Mouse (Mus musculus): ENCODE data around the gene Sept3.

The Sept3 gene

GRCm38 (mm10) chr15:82272295-82272694 lies 2.4 kb upstream of the Sept3 start:
- peak; percentile 56 to 60 for DNase-seq

GRCm38 (mm10) chr15:82274927-82275901 lies 521 bp downstream of the Sept3 start:
- peak; percentile 90 to 93 for DNase-seq

- peak; percentile 87 to 92 for DNase-seq
These were observed 2.9 kb downstream of the Sept3 start for GRCm38 (mm10) chr15:82277591-82277990.

GRCm38 (mm10) chr15:82280638-82281037 lies 5.9 kb downstream of the Sept3 start:
- no peak for DNase-seq

GRCm38 (mm10) chr15:82286157-82286556 lies 11.5 kb downstream of the Sept3 start:
- no peak for DNase-seq

GRCm38 (mm10) chr15:82290252-82290651 lies 15.6 kb downstream of the Sept3 start:
- no peak for DNase-seq

- no peak for DNase-seq
These were observed 18.2 kb downstream of the Sept3 start for GRCm38 (mm10) chr15:82292851-82293250.

GRCm38 (mm10) chr15:82293271-82293711 lies 18.6 kb downstream of the Sept3 start:
- no peak for DNase-seq

GRCm38 (mm10) chr15:82294059-82294458 lies 19.4 kb downstream of the Sept3 start:
- no peak for DNase-seq

- no peak for DNase-seq
These were observed 24.3 kb downstream of the Sept3 start, which contains the start of gene Wbp2nl for GRCm38 (mm10) chr15:82298764-82299561. Wbp2nl (plus strand) TSS chr15:82298954.

GRCm38 (mm10) chr15:82307107-82307506 lies 32.4 kb downstream of the Sept3 start:
- DNase-seq = no peak

GRCm38 (mm10) chr15:82308416-82308815 lies 33.7 kb downstream of the Sept3 start:
- DNase-seq = no peak

GRCm38 (mm10) chr15:82317839-82318238 lies 43.1 kb downstream of the Sept3 start:
- DNase-seq = no peak

GRCm38 (mm10) chr15:82319613-82320012 lies 44.9 kb downstream of the Sept3 start:
- peak in 1 of 2 experiments; percentile 30 for DNase-seq

GRCm38 (mm10) chr15:82322195-82322594 lies 47.5 kb downstream of the Sept3 start:
- DNase-seq = no peak

GRCm38 (mm10) chr15:82325382-82325781 lies 50.7 kb downstream of the Sept3 start:
- DNase-seq = no peak

- peak; percentile 58 to 64 for DNase-seq
These were observed 60.5 kb downstream of the Sept3 start for GRCm38 (mm10) chr15:82335194-82335593.

GRCm38 (mm10) chr15:82336629-82337028 lies 61.9 kb downstream of the Sept3 start:
- no peak for DNase-seq

- no peak for DNase-seq
These were observed 63.2 kb downstream of the Sept3 start for GRCm38 (mm10) chr15:82337875-82338274.

- DNase-seq = peak; percentile 97 to 98
These were observed 64.0 kb downstream of the Sept3 start, which contains the start of the genes Naga, Pheta2 and Smdt1 for GRCm38 (mm10) chr15:82338593-82339112. Naga (minus strand) TSS chr15:82338925. Pheta2 (plus strand) TSS chr15:82338942. Smdt1 (plus strand) TSS chr15:82338959.

- DNase-seq = no peak
These were observed 64.5 kb downstream of the Sept3 start for GRCm38 (mm10) chr15:82339150-82339549.

GRCm38 (mm10) chr15:82339634-82340254 lies 65.1 kb downstream of the Sept3 start:
- DNase-seq = no peak

All from cerebellum, adult 18-20 months (tissue).